Mouse (Mus musculus): ENCODE data around the gene Yipf1. TPM values are rescaled to one million over a fixed set of nuclear protein-coding genes. Genes with fewer than 3 reads are reported as not detected.

The Yipf1 gene
- polyA plus RNA-seq, 1 experiment from 2014 or later = 37.8 TPM

GRCm38 (mm10) chr4:107389345-107389744 lies 75.2 kb downstream of the Yipf1 start:
- Histone ChIP-seq H3K9me3 (replicated peaks) (no peaks in the 10 kb centered on the region), H3K36me3 (peaks cover 97% of the 10 kb centered on the region), H3K27me3 (ENCODE audit: low read depth, poor library complexity, severe bottlenecking) (no peaks in the 10 kb centered on the region), H3K27ac (replicated peaks) (no peak overlapping the region), H3K4me3 (no peak overlapping the region), H3K4me1 (no peaks in the 10 kb centered on the region)
- DNase-seq (ENCODE audit: low spot score) = no peak
- 94% methylated on average over 3 of the region's 3 CpGs for WGBS

GRCm38 (mm10) chr4:107393771-107394170 lies 79.6 kb downstream of the Yipf1 start:
- peaks cover 99% of the 10 kb centered on the region for H3K36me3 ChIP-seq
- H3K27me3 ChIP-seq (ENCODE audit: low read depth, poor library complexity, severe bottlenecking) = no peaks in the 10 kb centered on the region
- H3K9me3 ChIP-seq (replicated peaks) = no peaks in the 10 kb centered on the region
- 94% methylated on average over 2 of the region's 2 CpGs for WGBS
- H3K4me1 ChIP-seq = no peaks in the 10 kb centered on the region
- no peak overlapping the region for H3K4me3 ChIP-seq
- no peak for DNase-seq (ENCODE audit: low spot score)
- no peak overlapping the region for H3K27ac ChIP-seq (replicated peaks)

Other genes with a start within 250 kb of the Yipf1 start
- 122 and 123 TPM in 2 replicates for gene Mrpl37, start 247.5 kb upstream of the Yipf1 start, polyA plus RNA-seq (2016; fragmentation: Nextera tagmentation; extraction: Ambion mirVana)
- gene Cyb5rl, start 247.4 kb upstream of the Yipf1 start, polyA plus RNA-seq (2016; fragmentation: Nextera tagmentation; extraction: Ambion mirVana) = 7.6 and 9.9 TPM in 2 replicates
- gene Cdcp2, start 217.5 kb upstream of the Yipf1 start, polyA plus RNA-seq (2016; fragmentation: Nextera tagmentation; extraction: Ambion mirVana) = 0.11 and 0.22 TPM in 2 replicates
- gene Tmem59, start 136.0 kb upstream of the Yipf1 start, polyA plus RNA-seq (2016; fragmentation: Nextera tagmentation; extraction: Ambion mirVana) = 279 and 311 TPM in 2 replicates
- gene Tceanc2, start 135.2 kb upstream of the Yipf1 start, polyA plus RNA-seq (2016; fragmentation: Nextera tagmentation; extraction: Ambion mirVana) = 30.6 and 39.7 TPM in 2 replicates
- gene Ldlrad1, start 105.2 kb upstream of the Yipf1 start, polyA plus RNA-seq (2016; fragmentation: Nextera tagmentation; extraction: Ambion mirVana) = not detected in 2 replicates
- 75.0 and 83.0 TPM in 2 replicates for gene Lrrc42, start 60.8 kb upstream of the Yipf1 start, polyA plus RNA-seq (2016; fragmentation: Nextera tagmentation; extraction: Ambion mirVana)
- 25.6 and 25.9 TPM in 2 replicates for gene Hspb11, start 60.8 kb upstream of the Yipf1 start, polyA plus RNA-seq (2016; fragmentation: Nextera tagmentation; extraction: Ambion mirVana)
- gene Dio1, start 7.2 kb upstream of the Yipf1 start, polyA plus RNA-seq (2016; fragmentation: Nextera tagmentation; extraction: Ambion mirVana) = not detected in 2 replicates
- 49.9 and 51.0 TPM in 2 replicates for gene Ndc1, start 53.4 kb downstream of the Yipf1 start, polyA plus RNA-seq (2016; fragmentation: Nextera tagmentation; extraction: Ambion mirVana)
- 2.1 and 2.2 TPM in 2 replicates for gene Glis1, start 120.2 kb downstream of the Yipf1 start, polyA plus RNA-seq (2016; fragmentation: Nextera tagmentation; extraction: Ambion mirVana)